Mouse (Mus musculus): ENCODE results near the gene Myoz2. TPM values are rescaled to one million over a fixed set of nuclear protein-coding genes. Genes with fewer than 3 reads are reported as not detected.

The Myoz2 gene
- polyA plus RNA-seq, 2 experiments: not detected

- H3K4me1 ChIP-seq (replicated peaks; ENCODE audit: control insufficient read depth in 2 of 2, insufficient read depth in 2 of 2, low read length in 1 of 2): peaks cover 0 to 2% of the 10 kb centered on the region in 2 experiments; a peak in 1 of 4 replicates
- no peak for DNase-seq (ENCODE audit: low read depth in 3 of 3, low spot score in 3 of 3)
- WGBS (ENCODE audit: insufficient replicate concordance): 59% methylated on average over 3 of the region's 3 CpGs
These were observed 62.5 kb downstream of the Myoz2 start for GRCm38 (mm10) chr3:122972126-122972822.

DNA sequence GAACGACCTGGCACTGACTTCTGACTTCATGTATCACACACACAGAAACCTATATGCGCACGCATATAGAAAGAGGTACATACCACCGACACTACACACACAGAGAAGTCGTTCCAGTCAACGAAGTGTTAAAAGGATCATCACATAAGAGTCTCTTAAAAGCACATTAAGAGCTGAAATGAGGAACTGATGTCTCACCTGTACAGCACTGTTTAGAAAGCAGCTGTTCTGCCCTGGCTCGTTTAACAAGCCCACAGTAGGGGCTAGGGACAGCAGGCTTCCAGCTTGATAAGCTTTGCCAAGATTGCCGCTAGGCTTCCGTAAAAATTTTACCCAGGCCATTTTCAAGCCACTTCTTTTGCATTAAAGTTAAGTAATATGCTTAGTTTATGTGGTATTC is 66.4 kb downstream of the Myoz2 start:
- H3K4me1 ChIP-seq (replicated peaks; ENCODE audit: control insufficient read depth in 2 of 2, insufficient read depth in 2 of 2, low read length in 1 of 2): no peaks in the 10 kb centered on the region
- H3K9ac ChIP-seq (replicated peaks): no peak overlapping the region
- 84% methylated on average over 9 of the region's 9 CpGs for WGBS (ENCODE audit: insufficient replicate concordance)

More at GRCm38 (mm10) chr3:122972126-122972822, 62.5 kb downstream of the Myoz2 start:
- no peak overlapping the region for H3K4me2 ChIP-seq (ENCODE audit: low read depth)
- no peak for TF ChIP-seq CTCF (IDR thresholded peaks at IDR 0.05; ENCODE audit: low read depth)
- no peak for TF ChIP-seq EP300 (IDR thresholded peaks at IDR 0.05; ENCODE audit: low read depth)
- H3K36me3 ChIP-seq (replicated peaks; ENCODE audit: control insufficient read depth, insufficient read depth, low read depth): no peaks in the 10 kb centered on the region
- no peaks in the 10 kb centered on the region for H3K9me3 ChIP-seq (ENCODE audit: control insufficient read depth, low read length)
- no peaks in the 10 kb centered on the region for H3K27me3 ChIP-seq (ENCODE audit: control insufficient read depth, insufficient read depth, low read length)
- H3K9ac ChIP-seq (replicated peaks): no peak overlapping the region
- ATAC-seq (ENCODE audit: insufficient read depth): no peak
- H3K27ac ChIP-seq: no peak overlapping the region
- H3K4me3 ChIP-seq (ENCODE audit: insufficient read depth in 1 of 2, low read depth in 2 of 2, low read length in 2 of 2): no peak overlapping the region

GRCm38 (mm10) chr3:122964301-122964700 is 70.5 kb downstream of the Myoz2 start:
- 53% methylated on average over 5 of the region's 5 CpGs for WGBS (ENCODE audit: insufficient replicate concordance)
- Histone ChIP-seq H3K27ac (no peak overlapping the region), H3K4me1 (replicated peaks; ENCODE audit: control insufficient read depth in 2 of 2, insufficient read depth in 2 of 2, low read length in 1 of 2) (no peaks in the 10 kb centered on the region), H3K4me3 (ENCODE audit: insufficient read depth in 1 of 2, low read depth in 2 of 2, low read length in 2 of 2) (no peak overlapping the region), H3K36me3 (replicated peaks; ENCODE audit: control insufficient read depth, insufficient read depth, low read depth) (no peaks in the 10 kb centered on the region), H3K9me3 (ENCODE audit: control insufficient read depth, low read length) (no peaks in the 10 kb centered on the region), H3K27me3 (ENCODE audit: control insufficient read depth, insufficient read depth, low read length) (no peaks in the 10 kb centered on the region), H3K9ac (replicated peaks) (no peak overlapping the region), H3K4me2 (ENCODE audit: low read depth) (no peak overlapping the region)
- TF ChIP-seq CTCF (IDR thresholded peaks at IDR 0.05; ENCODE audit: low read depth): no peak
- TF ChIP-seq EP300 (IDR thresholded peaks at IDR 0.05; ENCODE audit: low read depth): no peak
- no peak for ATAC-seq (ENCODE audit: insufficient read depth)
- DNase-seq (ENCODE audit: low read depth in 3 of 3, low spot score in 3 of 3): no peak

More for the DNA sequence above, 66.4 kb downstream of the Myoz2 start:
- Histone ChIP-seq H3K36me3 (replicated peaks; ENCODE audit: control insufficient read depth, insufficient read depth, low read depth) (no peaks in the 10 kb centered on the region), H3K27ac (no peak overlapping the region), H3K9me3 (ENCODE audit: control insufficient read depth, low read length) (no peaks in the 10 kb centered on the region), H3K4me2 (ENCODE audit: low read depth) (no peak overlapping the region), H3K4me3 (ENCODE audit: insufficient read depth in 1 of 2, low read depth in 2 of 2, low read length in 2 of 2) (no peak overlapping the region), H3K27me3 (ENCODE audit: control insufficient read depth, insufficient read depth, low read length) (no peaks in the 10 kb centered on the region)
- TF ChIP-seq CTCF (IDR thresholded peaks at IDR 0.05; ENCODE audit: low read depth) (no peak), EP300 (IDR thresholded peaks at IDR 0.05; ENCODE audit: low read depth) (no peak)
- no peak for ATAC-seq (ENCODE audit: insufficient read depth)
- no peak for DNase-seq (ENCODE audit: low read depth in 3 of 3, low spot score in 3 of 3)

Small RNA genes within 50 kb of the gene (microRNA-seq; reads per million reads assigned to microRNA genes)
- not detected for gene Gm22066

Other genes starting within 250 kb of the Myoz2 start
- gene Fabp2, start 139.9 kb downstream of the Myoz2 start, polyA plus RNA-seq (2012; rRNA removed): 3.8 and 7.5 TPM in 2 replicates
- 13.6 and 14.1 TPM in 2 replicates for gene Fabp2, start 139.9 kb downstream of the Myoz2 start, polyA plus RNA-seq (2014; fragmentation: Nextera tagmentation; extraction: Ambion mirVana)
- gene Gm10959, start 115.7 kb downstream of the Myoz2 start, polyA plus RNA-seq (2012; rRNA removed): not detected in 2 replicates
- gene Gm10959, start 115.7 kb downstream of the Myoz2 start, polyA plus RNA-seq (2014; fragmentation: Nextera tagmentation; extraction: Ambion mirVana): not detected in 2 replicates
- 37.6 and 50.6 TPM in 2 replicates for gene 1810037I17Rik, start 110.8 kb downstream of the Myoz2 start, polyA plus RNA-seq (2012; rRNA removed)
- 110 and 111 TPM in 2 replicates for gene 1810037I17Rik, start 110.8 kb downstream of the Myoz2 start, polyA plus RNA-seq (2014; fragmentation: Nextera tagmentation; extraction: Ambion mirVana)
- 0.45 and 0.78 TPM in 2 replicates for gene Usp53, start 50.5 kb downstream of the Myoz2 start, polyA plus RNA-seq (2012; rRNA removed)
- gene Usp53, start 50.5 kb downstream of the Myoz2 start, polyA plus RNA-seq (2014; fragmentation: Nextera tagmentation; extraction: Ambion mirVana): 1.6 TPM in 2 replicates
- 0.03 TPM in 2 replicates for gene Synpo2, start 201.1 kb upstream of the Myoz2 start, polyA plus RNA-seq (2012; rRNA removed)
- 0.04 TPM in 1 of 2 replicates, not detected in the other for gene Synpo2, start 201.1 kb upstream of the Myoz2 start, polyA plus RNA-seq (2014; fragmentation: Nextera tagmentation; extraction: Ambion mirVana)
- gene Sec24d, start 232.4 kb upstream of the Myoz2 start, polyA plus RNA-seq (2012; rRNA removed): 9.2 and 9.9 TPM in 2 replicates
- gene Sec24d, start 232.4 kb upstream of the Myoz2 start, polyA plus RNA-seq (2014; fragmentation: Nextera tagmentation; extraction: Ambion mirVana): 16.5 and 18.0 TPM in 2 replicates

Measured in liver, embryonic 14.5 days (tissue).